In the genomic region with DNA sequence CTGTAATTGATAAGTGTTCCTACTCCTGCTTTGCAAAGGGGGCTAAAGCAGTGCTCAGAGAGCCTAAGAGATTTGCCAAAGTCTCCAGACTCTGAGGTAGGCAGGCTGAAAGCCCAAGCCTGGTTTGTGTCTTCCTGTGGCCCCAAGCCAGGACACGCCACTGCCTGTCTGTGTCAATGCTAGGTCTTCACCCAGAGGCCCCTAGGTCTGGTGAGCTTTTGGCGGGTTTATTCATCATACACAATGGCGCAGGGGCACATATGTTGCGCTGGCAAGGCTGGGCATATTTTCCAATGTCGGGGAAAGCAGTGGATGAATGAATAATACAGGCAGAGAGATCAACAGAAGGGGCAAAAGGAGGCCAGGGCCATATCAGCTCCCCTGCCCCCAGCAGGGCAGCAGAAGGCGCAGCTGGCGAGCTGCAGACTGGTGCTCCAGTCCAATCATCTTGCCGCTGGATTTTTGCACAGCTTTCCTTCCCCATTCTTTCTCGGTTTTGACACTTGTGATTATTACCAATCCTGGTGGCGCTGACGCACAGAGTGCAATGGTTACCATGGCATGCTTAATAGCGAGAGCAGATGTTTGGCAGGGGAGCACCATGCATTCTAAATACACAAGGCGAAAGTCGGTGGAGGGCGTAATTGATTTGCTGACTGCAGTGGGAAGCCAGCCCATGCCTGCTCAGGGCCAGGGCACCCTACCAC, we compare ENCODE assay signal across 11 mouse cellular contexts. TPM values are rescaled to one million over a fixed set of nuclear protein-coding genes. Genes with fewer than 3 reads are reported as not detected.
DNase-seq lines count a peak whose midpoint lies in the region; ATAC-seq and TF ChIP-seq lines count a peak whose summit lies in the region.
"Had no signal": no experiment of that assay in that cellular context is flagged by ENCODE, and none has a peak within 500 bp of the region (broad histone marks: within the 10 kb centered on the region; RNA-seq: fewer than 3 reads in every experiment).

No protein-coding gene starts in this region.

- H3K4me2 ChIP-seq in lung, postnatal 0 days (replicated peaks; ENCODE audit: low read depth, low read length): no peak overlapping the region
- H3K4me2 ChIP-seq in midbrain, embryonic 11.5 days: no peak overlapping the region

- no peak overlapping the region for H3K27ac ChIP-seq in lung, postnatal 0 days (ENCODE audit: low read length)
- peak overlapping the region; percentile 59; the same call in 1 of the 2 replicates for H3K27ac ChIP-seq in hindbrain, embryonic 10.5 days
- H3K27ac ChIP-seq in midbrain, embryonic 11.5 days (ENCODE audit: low read depth, low read length): no peak overlapping the region; the same call in 1 of the 2 replicates
- H3K27ac ChIP-seq: stomach, embryonic 15.5 days had no signal

- peak; percentile 52 for ATAC-seq in lung, postnatal 0 days
- ATAC-seq in midbrain, embryonic 11.5 days (ENCODE audit: low FRiP score): peak; percentile 64
- ATAC-seq: inflammation-experienced regulatory T-cells, adult 6 months had no signal

- no peaks in the 10 kb centered on the region for H3K36me3 ChIP-seq in lung, postnatal 0 days (ENCODE audit: insufficient read depth, low read length)
- no peaks in the 10 kb centered on the region for H3K36me3 ChIP-seq in hindbrain, embryonic 10.5 days
- H3K36me3 ChIP-seq in midbrain, embryonic 11.5 days (ENCODE audit: control insufficient read depth, insufficient read depth, low read length): no peaks in the 10 kb centered on the region
- H3K36me3 ChIP-seq: stomach, embryonic 15.5 days had no signal

- no peaks in the 10 kb centered on the region for H3K4me1 ChIP-seq in lung, postnatal 0 days (ENCODE audit: insufficient read depth, low read depth, low read length)
- peaks cover 15% of the 10 kb centered on the region for H3K4me1 ChIP-seq in hindbrain, embryonic 10.5 days (replicated peaks)
- H3K4me1 ChIP-seq in midbrain, embryonic 11.5 days (ENCODE audit: control insufficient read depth, insufficient read depth, low read length): 0 out of 2 replicates have a peak, but pooled peaks cover 3% of the 10 kb centered on the region

- TF ChIP-seq EP300 in lung, postnatal 0 days (IDR thresholded peaks at IDR 0.05): no peak

- no peak for DNase-seq in lung, postnatal 0 days (ENCODE audit: low spot score)
- DNase-seq in lung, postnatal 36 days: no peak
- peak; percentile 11 for DNase-seq in hindbrain, embryonic 10.5 days (ENCODE audit: low spot score)
- no peak for DNase-seq in midbrain, embryonic 11.5 days (ENCODE audit: low spot score, missing footprints)
- no peak for DNase-seq in heart, adult 8-10 months (ENCODE audit: low spot score)
- no peak for DNase-seq in adrenal gland, adult 18-20 months (ENCODE audit: low spot score in 2 of 2)
- no peak for DNase-seq in thymus, postnatal 36 days

- no peak overlapping the region for H3K9ac ChIP-seq in lung, postnatal 0 days (replicated peaks; ENCODE audit: low read depth)
- no peak overlapping the region for H3K9ac ChIP-seq in midbrain, embryonic 11.5 days (ENCODE audit: low read length)
- H3K9ac ChIP-seq: stomach, embryonic 15.5 days had no signal

- H3K4me3 ChIP-seq in lung, postnatal 0 days (ENCODE audit: low read depth, low read length): no peak overlapping the region
- H3K4me3 ChIP-seq in hindbrain, embryonic 10.5 days: no peak overlapping the region
- no peak overlapping the region for H3K4me3 ChIP-seq in midbrain, embryonic 11.5 days (ENCODE audit: low read depth, low read length)
- H3K4me3 ChIP-seq: erythroblast, embryonic 14.5 days; stomach, embryonic 15.5 days had no signal

- WGBS in lung, postnatal 0 days: 69% methylated on average over 15 of the region's 15 CpGs
- 72% methylated on average over 15 of the region's 15 CpGs for WGBS in hindbrain, embryonic 10.5 days
- 77% methylated on average over 15 of the region's 15 CpGs for WGBS in midbrain, embryonic 11.5 days

- no peak for TF ChIP-seq CTCF in lung, postnatal 0 days (IDR thresholded peaks at IDR 0.05)

- H3K27me3 ChIP-seq in lung, postnatal 0 days (replicated peaks; ENCODE audit: insufficient read depth, low read length): no peaks in the 10 kb centered on the region
- no peaks in the 10 kb centered on the region for H3K27me3 ChIP-seq in hindbrain, embryonic 10.5 days (ENCODE audit: insufficient read depth, poor library complexity, severe bottlenecking)
- no peaks in the 10 kb centered on the region for H3K27me3 ChIP-seq in midbrain, embryonic 11.5 days (ENCODE audit: control insufficient read depth, insufficient read depth, low read length)
- H3K27me3 ChIP-seq: stomach, embryonic 15.5 days had no signal

- H3K9me3 ChIP-seq in lung, postnatal 0 days (ENCODE audit: low read length): no peaks in the 10 kb centered on the region
- H3K9me3 ChIP-seq in hindbrain, embryonic 10.5 days: no peaks in the 10 kb centered on the region
- no peaks in the 10 kb centered on the region for H3K9me3 ChIP-seq in midbrain, embryonic 11.5 days (ENCODE audit: control insufficient read depth, low read length)
- H3K9me3 ChIP-seq: stomach, embryonic 15.5 days had no signal

RNA-seq across cellular contexts. Expression of gene Cyp2j5, which starts 33.7 kb away (rescaled TPM):
- polyA plus RNA-seq in lung, postnatal 0 days (2015; fragmentation: Nextera tagmentation; extraction: Ambion mirVana): not detected in 2 replicates
- not detected in 2 replicates for polyA plus RNA-seq in hindbrain, embryonic 10.5 days (2016; fragmentation: Nextera tagmentation; extraction: Ambion mirVana)
- polyA plus RNA-seq in midbrain, embryonic 11.5 days (2014; fragmentation: Nextera tagmentation; extraction: Ambion mirVana): not detected in 2 replicates
- total RNA-seq in heart, adult 8-10 months (2022): not detected
- under 1 TPM in 1 of 2 experiments, not detected in 1; 0.50 TPM for total RNA-seq in adrenal gland, adult 18-20 months (2021)
- total RNA-seq: megakaryocyte progenitor cell, adult 5-6 weeks had no signal
- polyA plus RNA-seq: erythroblast, embryonic 14.5 days; inflammation-experienced regulatory T-cells, adult 6 months; stomach, embryonic 15.5 days had no signal
